Mouse (Mus musculus) testis, postnatal 14 days (tissue): ENCODE measurements around the gene Usp18.

Source experiments
- DNase-seq: peaks from one replicate; pipeline ENCODE4 v3.0.0; 2021; ENCODE audit warnings: low spot score

Usp18 gene

DNA sequence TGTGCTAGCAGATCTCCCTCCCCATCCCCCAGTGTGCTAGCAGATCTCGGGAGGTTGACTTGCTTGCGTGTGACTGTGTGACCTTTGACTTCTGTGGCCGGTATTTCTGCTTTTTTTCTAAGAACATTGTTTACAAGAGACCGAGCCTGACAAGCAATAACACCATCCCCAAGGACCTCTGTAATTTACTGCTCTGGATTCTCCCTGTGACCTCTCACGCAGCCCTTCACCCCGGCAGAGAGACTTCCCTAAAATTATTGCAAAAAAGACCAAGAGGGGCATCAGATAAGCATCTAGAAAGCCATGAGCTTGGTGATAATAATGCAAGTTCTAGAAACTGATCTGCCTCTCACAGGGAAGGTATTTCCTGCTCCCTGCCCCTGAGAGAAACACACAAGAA, 20.7 kb upstream of the Usp18 start:
- DNase-seq: no peak

DNA sequence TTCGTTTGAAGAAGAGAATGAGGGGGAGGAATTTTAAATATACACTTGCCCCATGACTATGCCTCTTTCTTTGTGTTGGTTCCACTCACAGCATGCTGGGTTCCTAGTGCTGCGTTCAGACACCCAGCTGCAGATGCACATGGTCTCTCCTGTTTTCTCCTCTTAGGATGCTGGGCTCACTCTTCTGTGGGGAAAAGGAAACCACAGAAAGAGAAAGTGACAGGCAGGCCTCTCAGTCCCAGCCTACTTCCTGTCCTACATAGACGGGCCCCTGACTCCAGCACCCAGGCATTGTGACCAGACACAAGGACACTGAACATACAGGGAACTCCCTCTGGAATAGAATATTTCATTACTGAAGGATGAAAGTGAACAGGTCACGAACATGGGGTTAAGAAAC, 19.7 kb upstream of the Usp18 start:
- DNase-seq: no peak

DNA sequence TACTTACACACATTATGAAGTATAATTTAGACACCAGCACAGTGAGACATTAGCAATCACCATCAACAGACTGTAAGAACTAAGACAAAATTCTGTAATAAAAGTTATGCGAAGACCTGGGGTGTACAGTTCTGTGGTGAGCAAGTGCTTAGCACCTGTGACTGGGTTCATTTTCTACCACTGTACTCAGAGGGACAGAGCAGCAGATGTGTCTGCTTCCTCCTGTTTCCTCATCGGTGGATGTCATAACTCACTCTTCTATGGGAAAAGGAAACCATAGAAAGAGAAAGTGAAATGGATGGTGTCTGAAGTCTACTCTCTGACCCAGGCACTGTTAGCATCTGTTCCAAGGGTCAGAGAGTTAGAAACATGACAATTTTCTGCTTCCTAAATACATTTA, 19.0 kb upstream of the Usp18 start:
- no peak for DNase-seq

DNA sequence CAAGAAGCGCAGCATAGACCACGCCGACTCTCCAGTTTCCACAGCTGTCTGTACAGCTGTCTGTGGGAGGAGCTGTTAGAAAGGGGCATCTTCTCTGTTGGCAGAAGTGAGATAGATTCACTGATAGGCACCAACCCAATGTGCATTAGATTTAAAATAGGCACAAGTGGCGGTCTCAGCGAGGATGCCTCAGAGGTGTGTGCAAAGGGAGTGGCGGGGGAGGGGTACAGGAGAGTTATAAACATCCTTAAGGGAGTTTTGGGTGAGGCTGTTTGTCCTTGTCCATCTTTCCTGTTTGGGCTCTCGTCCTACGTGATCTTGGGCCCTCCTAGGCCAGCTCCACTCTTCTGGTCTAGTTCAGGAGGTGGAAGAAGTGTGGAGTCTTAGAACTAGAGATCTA, 17.3 kb upstream of the Usp18 start:
- no peak for DNase-seq

DNA sequence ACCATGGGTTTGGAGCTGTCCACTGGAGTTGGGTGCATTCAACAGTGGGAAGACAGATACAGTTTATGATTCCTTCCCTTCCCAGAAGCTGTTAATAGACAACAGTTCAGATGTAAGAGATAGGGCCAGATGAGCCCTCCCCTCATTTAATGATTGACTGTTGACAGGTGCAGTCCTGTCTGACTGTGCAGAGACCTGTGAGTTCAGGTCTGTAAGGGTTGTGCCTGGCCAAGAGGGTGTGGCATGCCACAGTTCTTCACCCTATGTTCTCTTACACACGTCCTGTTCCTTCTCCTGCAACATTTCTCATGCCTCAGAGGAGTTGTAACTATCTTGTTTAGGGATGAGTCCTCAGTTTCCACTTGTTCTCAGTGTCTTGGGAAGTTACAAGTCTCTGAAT, 13.1 kb upstream of the Usp18 start:
- no peak for DNase-seq

DNA sequence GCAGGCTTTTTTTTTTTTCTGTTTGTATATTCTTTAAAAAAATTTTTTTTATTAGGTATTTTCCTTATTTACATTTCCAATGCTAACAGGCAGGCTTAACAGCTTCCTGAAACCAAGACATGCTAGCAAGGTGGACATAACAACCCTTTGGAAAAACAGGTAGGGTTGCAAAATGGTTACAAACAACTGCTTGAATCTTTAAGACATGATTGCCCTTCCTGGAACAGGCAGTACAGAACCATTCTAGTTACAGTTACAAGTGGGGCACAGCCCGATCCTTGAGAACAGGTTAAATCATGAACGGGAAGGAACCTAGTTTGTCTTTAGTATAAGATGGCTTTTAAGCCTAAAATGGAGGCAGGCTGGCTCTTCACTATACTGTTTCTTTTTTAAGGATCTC, 9.3 kb upstream of the Usp18 start:
- DNase-seq: no peak

DNA sequence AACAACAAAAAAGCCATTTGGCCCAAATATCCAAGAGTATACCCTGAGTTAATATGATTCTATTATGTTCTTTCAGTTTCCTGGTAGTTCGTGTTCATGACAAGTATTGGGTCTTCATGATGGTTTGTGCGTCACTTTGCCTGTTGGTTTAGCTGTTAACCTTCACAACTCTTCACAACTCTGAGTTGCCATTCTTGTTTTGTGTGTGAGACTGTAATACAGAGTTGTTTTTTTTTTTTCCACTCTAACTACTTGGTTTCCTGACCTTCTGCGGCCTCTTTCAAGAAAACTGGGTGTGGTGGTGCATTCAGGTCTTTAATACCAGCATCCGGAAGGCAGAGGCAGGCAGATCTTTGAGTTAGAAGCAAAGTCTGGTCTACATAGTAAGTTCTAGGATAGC, 7.5 kb upstream of the Usp18 start:
- DNase-seq: no peak

DNA sequence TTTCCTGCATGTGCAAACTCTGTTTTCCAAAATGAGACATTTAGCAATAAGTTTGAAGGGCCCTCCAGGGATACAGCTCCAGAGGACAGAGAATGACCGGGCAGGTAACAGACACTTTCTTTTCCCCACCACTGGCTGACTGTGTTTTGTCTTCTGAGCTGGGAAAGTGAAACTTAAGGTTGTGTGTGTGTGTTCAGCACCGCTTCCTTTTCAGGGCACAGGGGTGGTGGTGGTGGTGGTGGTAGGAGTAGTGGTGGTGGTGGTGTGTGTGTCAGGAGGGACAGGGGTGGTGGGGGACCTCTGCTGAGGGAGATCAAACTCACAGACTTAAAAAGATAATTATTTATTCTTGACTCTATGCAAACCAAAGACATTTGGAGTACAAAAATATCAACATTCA, 3.9 kb upstream of the Usp18 start:
- no peak for DNase-seq

DNA sequence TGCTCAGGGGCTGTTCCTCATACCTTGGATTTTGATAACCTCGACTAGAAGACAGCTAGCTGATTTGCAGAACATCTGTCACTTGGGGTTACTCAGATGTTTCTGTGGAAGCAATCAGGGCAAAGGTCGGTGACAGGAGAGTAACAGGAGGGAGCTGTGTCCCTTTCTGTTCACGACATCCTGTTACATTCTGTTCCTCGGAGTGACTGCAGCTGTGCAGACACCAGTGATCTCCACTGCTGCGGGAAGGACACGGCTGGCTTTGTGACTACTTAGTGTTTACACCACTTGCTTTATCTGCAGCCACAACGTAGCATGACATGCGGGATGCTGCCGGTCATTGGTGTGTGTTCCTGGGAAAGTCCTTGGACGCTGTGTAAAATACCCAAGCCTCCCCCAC, 2.5 kb upstream of the Usp18 start:
- DNase-seq: no peak

DNA sequence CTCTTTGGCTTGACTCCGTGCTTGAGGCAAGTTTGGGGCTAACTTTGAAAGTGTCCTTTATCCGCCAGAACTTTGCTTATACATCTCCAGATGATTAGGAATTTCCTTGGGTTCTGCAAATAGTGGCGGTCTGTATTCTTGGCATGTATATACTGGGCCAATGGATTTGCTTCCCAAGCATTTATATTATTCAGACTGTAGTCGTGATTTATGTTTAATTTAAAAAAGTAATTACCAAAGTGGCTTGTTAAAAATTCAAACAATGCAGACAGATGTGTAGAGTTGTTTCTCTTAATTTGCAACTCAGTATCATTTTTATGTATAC, 293 bp downstream of the Usp18 start:
- no peak for DNase-seq

DNA sequence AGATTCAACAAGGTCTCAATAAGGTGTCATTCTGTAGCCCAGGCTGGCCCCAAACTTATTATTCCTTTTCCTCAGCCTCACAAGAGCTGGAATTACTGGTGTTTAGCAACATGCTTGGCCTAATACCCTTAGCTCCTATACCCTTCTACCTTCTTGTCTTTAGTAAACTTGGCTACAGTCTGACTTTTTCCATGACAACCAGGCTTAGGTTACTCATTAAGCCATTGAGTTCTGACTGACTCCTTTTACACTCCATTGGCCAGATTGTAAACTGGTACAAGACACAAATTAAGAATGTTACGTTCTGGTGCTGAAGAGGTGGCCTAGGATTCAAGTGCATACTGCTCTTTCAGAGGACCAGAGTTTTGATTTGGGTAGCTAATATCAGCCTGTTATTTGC, 4.7 kb downstream of the Usp18 start:
- DNase-seq: no peak

DNA sequence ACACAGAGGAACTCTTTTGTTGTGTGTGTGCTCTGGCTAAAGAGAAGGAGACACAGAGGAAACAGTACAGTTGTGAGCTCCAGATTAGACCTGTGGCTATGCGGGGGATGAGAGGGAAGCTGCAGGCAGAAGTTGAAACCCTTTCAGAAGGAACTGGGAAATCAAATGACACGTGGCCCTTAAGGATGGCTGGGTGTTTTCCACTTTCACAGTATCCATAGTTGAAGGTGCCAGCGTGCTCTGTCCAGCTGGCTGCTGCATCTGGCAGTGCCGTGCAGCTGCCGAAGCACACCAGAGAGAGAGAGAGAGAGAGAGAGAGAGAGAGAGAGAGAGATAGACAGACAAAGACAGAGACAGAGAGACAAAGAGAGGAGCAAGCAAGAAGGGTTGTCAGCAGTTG, 5.5 kb downstream of the Usp18 start:
- no peak for DNase-seq

DNA sequence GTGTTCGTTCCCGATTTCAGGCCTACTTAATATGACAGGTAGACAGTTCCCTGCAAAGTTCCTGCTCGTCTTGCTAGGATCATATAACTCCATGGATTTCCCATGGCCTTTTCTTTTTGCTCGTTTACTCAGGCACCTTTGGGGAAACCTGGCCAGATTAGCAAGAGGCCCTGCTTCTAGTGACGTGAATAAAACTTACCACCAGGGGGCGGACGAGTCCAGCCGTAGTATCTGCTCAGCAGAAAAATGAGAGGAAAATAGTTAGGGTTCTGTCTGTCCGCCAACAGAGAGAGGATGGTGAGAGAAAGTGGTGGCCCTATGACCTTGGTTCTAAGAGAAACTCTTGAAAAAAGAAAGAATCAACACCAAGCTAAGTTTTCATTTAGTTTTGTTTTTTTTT, 14.8 kb downstream of the Usp18 start:
- no peak for DNase-seq

DNA sequence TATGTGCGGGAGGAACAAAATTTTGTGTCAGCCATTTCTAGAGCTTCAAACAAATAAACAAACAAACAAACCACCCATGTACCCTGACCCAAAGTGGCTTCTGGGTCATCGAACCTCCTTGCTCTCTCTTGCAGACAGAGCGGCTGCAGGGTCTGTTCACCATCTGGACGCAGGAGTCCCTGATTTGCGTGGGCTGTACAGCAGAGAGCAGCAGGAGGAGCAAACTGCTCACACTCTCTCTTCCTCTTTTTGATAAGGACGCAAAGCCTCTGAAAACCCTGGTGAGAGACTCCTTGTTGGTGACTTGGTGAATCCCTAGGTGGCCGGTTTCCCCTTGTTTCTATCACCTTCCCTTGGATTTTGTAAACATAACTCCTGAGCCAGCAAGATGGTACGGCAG, 15.5 kb downstream of the Usp18 start:
- no peak for DNase-seq

DNA sequence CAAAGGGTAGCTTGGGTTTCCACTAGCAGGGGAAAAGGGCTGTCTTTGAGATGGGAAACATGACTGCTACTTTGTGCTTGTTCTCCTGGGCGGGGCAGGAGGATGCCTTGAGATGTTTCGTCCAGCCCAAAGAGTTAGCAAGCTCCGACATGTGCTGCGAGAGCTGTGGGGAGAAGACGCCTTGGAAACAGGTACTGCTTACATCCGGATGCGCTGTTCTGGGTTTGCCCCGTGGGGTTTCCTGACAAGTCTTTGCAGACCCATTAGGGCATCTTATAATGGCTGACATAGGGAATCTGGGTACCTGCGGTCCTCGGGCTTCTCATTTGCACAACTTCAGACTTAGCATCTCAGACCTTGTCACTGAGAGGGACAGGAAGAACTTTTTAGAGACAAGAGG, 16.3 kb downstream of the Usp18 start:
- no peak for DNase-seq

DNA sequence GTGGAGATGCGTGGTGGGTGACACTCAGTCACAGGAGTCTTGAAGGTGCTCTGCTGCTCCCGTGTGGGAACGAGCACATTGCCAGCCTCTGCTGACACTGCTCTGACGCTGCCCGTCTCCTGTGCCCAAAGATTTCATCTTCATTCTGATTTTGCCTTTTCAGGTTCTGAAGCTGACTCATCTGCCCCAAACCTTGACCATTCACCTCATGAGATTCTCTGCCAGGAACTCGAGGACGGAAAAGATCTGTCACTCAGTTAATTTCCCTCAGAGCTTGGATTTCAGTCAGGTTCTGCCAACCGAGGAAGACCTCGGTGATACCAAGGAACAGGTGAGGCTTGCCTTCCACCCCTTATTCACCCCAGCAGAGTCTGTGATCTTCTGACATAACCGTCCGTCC, 16.8 kb downstream of the Usp18 start:
- DNase-seq: no peak

DNA sequence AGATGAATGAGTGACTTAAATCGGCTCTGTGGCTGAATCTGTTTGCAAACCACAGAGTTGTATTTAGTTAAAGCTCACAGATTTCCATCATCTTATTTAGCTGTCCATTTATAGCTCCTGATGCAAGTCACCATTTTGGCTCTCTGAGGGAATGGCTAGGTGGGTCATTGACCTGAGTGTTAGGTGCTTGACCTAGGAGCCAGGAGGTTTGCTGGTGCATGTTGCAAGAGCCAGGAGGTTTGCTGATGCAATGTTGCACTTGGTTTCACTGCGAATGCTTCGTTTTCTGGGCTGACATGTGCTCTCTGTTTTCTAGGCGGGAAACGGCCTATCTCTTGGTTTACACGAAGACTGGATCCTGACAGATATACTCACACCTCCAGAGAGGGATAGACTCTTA, 24.4 kb downstream of the Usp18 start:
- no peak for DNase-seq

DNA sequence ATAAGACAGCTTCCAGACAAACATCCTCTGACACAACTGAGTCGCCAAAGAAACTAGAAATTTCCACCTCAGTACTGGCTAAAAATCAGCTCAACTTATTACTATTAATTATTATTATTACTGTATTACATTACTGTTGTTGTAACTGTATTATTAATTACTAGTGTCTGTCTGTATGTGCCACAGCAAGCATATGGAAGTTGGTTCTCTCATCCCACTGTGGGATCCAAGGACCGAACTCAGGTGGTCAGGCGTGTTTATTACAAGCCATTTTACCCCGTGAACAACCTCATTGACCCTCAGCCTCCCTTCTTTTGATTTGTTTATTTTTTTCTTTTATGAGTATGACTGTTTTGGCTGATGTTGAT, 26.0 kb downstream of the Usp18 start:
- DNase-seq: no peak

DNA sequence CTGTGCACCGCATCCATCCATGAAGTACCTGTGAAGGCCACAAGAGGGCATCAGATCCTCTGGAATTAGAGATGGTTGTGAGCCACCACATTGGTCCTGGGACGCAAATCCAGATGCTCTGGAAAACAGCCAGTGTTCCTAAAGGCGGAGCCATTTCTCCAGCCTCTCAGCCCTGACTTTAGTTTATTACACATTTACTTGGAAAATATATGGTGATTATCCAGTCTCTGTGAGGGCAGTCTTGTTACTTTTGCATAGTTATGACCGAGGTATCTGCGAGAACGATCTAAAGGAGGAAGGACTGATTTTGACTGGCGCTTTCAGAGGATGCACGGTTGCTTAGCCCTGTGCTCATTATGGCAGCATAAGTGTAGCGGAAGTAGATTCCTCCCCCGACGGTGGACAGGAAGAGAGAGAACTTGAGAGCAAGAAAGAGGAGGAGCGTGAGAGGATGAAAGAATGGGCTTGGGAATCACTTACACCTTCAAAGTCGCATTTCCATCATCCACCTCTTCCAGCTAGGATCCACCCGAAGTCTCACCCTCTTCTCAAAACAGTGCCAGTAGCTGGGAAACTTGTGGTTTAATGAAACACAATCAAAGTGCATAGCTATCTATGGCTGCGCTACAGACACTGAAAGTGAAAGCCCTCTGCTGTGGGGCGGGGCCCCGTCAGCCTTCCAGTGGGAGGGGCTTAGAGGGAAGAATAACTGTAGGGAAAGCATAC, 26.5 kb downstream of the Usp18 start:
- DNase-seq: peak; percentile 68

DNA sequence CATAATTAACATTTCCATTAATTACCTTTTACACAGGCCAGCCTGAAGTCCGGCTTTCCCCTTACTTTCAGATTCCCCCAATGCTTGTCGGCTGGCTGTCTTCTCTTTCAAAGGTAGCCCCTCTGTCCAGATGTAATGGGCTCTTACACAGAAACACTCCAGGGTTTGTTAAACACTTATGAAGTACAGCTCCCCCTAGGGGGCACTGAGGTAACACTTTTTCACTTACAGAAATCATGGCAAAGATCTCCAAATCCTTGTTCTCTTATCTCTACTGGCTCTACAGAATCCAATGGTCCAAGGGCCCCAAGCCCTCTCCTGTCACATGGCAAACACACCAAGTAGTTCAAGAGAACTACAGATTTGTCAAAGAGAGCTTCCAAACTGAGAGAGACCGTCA, 28.6 kb downstream of the Usp18 start:
- DNase-seq: no peak

DNA sequence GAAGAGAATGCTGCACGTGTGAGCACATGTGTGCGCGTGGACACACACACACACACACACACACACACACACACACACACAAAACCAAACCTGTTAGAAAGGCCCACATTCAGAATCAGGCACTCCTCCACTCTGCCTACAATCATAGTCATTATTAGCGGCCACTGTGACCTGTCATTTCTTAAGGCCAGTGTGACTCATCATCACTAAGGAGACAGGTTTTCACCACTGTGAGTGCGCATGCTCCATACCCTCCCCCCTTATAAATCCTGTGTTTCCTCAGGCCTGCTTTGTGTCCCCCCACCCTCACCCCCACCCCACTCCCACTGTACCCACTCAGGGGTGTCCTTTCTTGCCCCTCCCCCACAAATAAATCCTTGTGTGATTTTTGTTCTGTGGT, 38.4 kb downstream of the Usp18 start:
- DNase-seq: no peak

DNA sequence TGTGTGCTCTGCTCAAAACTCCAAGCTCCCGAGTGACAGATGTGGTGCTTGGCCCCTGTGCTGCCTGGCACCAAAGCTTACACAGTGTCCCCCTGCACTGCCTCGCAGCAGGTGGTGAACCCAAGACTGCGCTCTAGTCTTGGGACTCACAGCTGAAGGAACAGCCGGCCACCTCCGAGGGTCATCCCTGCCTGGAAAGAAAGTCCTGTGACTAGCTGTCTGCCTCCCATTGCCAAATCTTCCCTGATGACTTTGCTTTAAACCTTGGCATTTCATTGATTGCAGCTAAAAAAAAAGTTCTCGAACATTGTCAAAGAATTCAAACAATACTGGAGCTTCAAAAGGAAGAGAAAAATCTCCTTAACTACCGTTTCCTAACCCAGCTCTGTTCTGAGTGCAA, 53.6 kb downstream of the Usp18 start:
- DNase-seq: no peak

DNA sequence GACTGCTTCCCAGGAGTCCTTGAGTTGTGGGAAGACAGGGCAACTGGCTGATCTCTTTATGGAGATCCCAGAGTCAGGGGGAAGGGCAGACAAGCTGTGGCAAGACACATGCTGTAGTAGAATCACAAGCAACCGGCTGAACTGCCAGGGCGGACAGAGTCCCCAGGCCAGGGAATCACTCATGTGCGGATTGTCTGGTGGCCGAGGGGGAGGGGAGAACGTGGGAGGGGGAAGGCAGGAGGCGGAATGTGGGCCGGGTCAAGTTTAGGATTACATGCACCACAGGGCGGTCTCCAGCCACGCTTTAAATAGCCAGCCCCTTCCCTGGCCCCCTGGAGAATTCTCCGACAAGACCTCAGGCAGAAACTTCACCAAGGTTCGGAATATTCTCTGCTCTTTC, 54.2 kb downstream of the Usp18 start, which contains the start of gene Slc6a13:
Gene Slc6a13, plus strand, starts transcription at position 274 of the 400 bp plus-strand sequence.
- DNase-seq: no peak

DNA sequence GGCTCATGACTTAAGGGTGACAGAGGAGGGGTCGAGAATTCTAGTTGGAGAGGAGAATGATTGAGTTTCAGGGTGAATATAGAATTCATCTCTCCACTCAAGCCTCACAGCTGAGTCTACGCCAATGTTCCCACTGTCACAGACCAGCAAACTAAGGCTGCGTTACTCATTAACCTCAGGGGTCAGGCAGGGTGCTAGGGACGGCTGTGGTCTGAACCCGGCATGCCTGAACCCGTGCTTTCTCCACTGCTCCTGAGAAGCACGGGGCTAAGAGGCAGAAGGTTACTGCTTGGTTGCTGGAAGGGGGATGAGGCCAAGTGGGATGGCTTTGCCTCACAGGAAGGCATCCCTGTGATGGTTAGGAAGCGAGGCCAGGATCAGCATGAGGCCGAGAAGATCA, 54.8 kb downstream of the Usp18 start:
- DNase-seq: no peak
